Mouse (Mus musculus): Measurements from ENCODE around the gene Senp6. TPM values are rescaled to one million over a fixed set of nuclear protein-coding genes. Genes with fewer than 3 reads are reported as not detected.
"Not testable (repeated sequence)": the region's sequence is repeated elsewhere in the genome, so short reads cannot be mapped to it uniquely, and the experiment has no call there.

Senp6 gene
- total RNA-seq (2021), result 10 to 100 TPM; 63.8 to 85.2 TPM
- long read RNA-seq, experiment 1, full-length matches to known transcripts, result 40 of 72 reads
- long read RNA-seq, experiment 1, partial matches to known transcripts, result 4 of 72 reads
- long read RNA-seq, experiment 1, other reads (novel, unspliced or antisense), result 28 of 72 reads
- long read RNA-seq, experiment 2, full-length matches to known transcripts, result 27 of 57 reads
- long read RNA-seq, experiment 2, partial matches to known transcripts, result 10 of 57 reads
- long read RNA-seq, experiment 2, other reads (novel, unspliced or antisense), result 20 of 57 reads

DNA sequence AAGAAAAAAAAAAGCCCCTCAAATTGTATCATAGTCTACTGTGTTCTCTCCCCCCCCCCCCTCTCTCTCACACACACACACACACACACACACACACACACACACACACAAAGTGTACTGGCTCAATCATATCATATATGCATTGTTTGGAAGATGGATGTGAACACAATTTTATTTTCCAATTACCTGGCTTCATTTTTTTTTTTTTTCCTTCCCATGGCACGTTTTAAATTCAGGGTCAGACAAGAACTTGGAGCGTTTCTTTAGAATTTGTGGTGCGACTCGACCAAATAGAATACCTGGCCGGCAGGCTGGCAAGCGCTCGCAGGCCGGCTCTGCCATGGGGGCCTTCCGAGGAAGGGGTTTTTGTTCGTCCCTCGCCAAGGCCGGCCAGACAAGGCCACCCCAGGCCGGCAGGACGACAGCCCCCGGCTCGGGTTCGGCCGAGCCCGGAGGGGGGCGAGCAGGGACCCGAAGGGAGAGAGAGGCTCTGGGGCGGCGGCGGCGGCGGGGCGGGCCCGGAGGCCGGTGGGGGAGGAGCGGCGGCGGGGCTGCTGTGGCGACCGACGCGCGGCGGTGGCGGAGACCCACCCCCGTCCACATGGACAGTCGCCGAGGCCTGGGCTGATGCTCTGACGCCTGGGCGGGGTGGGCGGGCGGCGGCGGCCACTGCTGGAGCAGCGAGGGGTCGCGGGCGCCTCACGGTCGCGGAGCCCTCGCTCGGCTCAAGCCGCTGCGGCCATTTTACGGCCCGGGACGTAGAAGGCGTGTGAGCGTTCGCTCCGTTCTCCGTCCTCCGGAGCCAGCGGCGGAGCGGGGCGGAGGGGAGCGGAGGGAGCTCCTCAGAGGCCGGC is at the start of gene Senp6:
Gene Senp6 (plus strand): TSS at position 537 of the 854 bp plus-strand sequence.
- peak; percentile 82 for DNase-seq

DNA sequence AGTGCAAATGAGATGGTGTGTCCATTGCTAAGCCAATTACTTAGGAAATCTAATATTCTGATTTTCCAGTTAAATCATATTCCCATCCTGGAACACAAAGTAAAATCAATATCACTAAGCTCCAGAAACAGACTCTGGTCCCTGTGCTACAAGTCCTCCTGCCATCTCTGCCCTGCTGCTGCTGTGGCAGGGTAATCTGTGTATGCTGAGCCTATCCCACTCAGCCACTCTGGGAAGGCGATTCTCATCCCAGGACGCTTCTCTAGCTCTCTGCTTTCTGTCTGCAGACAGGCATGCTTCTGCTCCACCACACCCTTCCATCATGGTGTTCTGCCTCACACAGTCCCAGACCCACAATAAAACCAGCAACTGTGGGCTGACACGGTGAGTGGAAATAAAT is 46.3 kb upstream of the Senp6 start:
- DNase-seq, result no peak

DNA sequence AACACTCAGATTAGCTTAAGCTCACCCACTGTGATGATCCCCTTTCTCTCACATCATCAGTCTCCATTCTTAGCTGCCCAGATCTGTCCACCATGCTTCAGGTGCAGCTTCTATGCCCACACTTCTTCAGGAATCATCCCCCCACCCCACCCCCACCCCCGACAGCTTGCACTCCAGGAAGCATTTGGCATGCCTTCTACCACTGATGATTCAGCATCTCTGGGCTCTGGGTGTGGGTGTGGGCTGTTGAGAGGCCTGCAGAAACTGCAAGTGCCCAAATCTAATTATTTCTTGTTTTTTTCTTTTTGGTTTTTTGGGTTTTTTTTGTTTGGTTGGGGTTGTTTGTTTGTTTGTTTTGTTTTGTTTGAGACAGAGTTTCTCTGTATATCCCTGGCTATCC is 45.1 kb upstream of the Senp6 start:
- DNase-seq, result no peak

DNA sequence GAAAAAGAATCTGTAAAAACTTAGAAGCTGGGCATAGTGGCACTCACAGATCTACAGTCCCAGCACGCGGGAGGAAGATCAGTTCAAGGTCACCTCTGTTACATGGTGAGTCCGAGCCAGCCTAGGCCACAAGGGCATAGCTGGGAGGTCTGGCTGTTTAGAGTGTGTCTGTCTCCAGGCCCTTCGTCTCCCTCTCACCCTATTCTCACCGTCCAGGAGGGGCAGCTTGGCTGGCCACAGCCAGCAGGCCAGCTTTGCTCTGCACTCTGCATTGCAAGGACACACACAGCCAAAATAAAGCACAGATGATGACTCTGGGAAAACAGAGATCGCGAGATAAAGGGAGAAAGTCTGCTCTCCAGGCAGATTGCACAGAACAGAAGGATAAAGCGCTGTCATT is 43.9 kb upstream of the Senp6 start:
- no peak for DNase-seq

DNA sequence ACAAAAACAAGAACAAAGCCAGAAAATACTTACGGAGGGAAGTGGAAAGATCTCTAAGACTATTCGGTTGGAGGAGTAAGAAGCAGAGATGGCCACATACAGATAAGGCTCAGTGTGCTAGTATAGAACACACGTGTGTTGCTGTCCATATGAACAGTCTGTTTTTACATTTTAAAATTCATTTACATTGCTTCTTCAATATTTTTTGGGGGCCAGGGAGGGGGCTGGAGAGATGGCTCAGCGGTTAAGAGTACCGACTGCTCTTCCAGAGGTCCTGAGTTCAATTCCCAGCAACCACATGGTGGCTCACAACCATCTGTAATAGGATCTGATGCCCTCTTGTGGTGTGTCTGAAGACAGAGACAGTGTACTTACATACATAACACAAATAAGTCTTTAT is 41.4 kb upstream of the Senp6 start:
- not testable (repeated sequence) for DNase-seq

DNA sequence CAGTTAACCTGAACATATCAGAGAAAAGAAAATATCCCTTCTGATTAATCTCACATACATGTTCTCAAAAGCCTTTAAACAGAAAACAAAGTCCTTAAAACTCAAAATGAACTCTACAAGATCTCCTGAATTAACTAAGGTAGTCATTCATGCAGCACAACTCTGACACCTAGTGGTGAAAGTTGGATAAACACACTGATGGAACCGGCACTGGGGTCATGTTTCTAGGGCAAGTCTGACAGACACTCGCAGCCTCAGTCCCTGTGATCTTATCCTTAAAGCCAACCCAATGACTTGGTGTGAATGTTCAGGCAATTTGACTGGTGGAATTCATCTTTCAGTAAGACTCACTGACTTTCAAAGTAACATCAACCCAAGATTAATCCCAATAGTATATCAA is 40.7 kb upstream of the Senp6 start:
- peak; percentile 46 for DNase-seq

DNA sequence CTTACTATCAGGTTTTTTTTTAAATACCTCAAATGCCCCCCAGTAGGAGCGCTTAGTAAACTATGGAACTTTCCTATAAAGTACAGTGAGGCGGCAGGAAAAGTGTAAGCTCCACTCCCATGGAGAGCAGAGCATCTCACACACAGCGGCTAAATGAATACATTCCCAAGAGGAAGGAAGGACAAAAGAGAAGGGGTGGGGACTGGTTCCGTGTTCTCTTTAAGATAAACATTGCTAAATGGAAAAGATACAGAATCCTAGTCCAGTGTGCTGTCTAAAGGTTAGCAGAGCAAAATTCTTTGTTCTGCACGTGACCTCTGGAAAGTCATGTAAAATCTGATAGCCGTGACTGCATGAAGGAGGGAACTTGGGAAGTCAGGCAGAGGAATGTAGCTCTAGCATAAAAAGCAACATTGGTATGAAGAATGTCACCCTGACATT is 40.1 kb upstream of the Senp6 start:
- DNase-seq, result no peak

DNA sequence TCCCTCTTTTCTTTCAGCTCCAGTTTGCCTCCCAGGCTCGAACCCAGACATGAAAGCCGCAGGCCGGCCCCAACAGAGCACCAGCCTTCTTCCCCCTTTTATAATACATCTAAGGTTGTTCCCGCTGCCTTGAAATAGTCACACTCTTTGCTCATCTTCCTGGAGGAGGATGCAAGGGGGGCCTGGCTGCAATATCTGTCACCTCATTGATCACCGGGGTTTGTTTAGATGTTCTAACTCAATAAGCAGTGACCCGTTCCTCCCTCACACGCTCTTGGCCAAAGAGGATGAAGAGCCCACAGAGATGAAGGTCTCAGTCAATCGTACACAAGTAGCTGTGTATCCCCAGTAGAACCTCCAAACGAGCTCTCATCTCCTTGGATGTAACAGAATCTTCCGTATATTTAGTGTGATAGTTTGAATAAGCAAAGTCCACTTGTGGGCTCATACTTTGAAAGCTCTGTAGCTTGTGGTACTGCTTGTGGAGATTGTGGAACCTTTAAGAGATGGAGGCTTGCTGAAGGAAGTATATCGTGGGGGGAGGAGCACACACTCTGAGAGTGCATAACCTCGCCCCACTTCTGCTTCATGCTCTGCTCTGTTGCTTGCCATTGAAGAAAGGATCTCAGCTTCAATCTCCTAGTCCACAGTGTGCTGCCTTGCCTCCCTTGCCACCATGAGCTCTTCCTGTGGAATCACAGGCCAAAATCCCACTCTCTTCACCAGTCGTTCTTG is 29.3 kb upstream of the Senp6 start:
- DNase-seq, result no peak

DNA sequence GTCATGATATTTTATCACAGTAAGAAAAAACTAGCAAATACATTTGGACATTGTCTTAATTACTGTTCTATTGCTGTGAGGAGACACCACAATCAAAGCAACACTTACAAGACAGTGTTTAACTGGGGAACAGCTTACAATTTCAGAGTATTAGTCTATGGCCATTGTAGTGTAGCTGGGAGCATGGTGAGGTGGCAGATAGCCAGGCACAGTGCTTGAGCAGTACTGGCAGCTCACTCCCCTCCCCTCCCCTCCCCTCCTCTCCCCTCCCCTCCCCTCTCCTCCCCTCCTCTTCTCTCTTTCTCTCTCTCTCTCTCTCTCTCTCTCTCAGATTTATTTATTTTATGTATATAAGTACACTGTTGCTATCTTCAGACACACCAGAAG is 28.7 kb upstream of the Senp6 start:
- DNase-seq, result no peak

DNA sequence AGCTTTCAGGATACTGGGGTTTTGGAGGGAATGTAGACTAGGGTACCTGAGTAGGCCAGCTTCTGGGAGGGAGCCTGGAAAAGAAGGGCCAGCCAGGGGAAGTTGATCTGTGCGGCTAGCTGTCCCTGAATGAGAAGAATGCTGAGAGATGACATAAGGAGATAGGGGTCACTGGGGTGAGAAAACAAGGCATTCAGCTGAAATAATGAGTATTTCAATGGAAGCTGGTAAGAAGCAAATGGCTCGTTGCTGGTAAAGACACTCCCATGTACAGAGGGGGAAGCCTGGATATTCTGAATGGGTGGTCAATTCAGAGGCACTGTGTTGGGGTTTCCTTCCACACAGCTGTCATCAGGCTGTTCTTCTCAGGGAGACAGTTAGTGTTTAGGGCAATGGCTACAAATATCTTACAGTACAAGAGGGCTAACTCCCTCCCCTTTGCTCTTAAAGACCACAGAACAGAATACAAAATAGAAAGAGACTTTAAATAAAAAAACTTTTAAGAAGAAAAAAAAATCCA is 27.3 kb upstream of the Senp6 start:
- DNase-seq, result no peak

DNA sequence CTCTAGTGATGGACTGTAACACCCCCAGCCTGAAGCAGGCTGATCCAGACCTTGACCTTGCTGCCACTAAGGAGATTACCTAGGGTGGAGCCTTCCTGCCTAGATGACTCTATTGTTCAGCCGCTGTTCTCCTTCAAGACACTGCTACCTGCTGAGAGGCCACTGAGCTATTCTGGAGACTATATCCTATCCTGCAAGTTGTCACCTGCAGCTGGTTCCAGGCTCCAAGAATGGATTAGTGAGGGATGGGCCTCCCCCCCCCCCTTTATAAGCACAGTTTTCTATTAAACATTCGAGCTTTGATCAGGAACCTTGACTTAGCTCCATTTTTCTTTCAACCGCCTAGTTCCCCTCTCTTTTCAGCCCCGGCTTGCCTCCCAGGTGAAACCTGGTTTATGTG is 22.4 kb upstream of the Senp6 start:
- DNase-seq, result not testable (repeated sequence)

DNA sequence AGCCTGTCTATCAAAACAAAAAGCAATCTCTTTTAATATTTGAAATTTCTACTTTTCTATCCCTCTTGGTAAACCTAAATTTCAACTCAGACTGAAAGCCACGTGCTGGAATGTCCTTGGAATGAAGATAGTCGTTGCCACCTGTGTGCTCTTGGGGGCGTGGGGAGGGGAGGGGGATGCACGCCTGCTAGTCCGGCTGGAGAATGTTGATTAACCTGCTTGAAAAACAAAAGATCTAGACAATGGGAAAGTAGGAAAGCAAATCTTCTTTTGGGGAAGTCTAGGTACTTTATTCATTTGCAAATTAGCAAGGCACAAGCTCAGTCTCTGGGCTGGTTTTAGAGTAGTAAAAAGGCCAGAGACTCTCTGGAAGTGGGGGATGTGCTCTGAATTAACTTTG is 17.4 kb upstream of the Senp6 start:
- not testable (repeated sequence) for DNase-seq

DNA sequence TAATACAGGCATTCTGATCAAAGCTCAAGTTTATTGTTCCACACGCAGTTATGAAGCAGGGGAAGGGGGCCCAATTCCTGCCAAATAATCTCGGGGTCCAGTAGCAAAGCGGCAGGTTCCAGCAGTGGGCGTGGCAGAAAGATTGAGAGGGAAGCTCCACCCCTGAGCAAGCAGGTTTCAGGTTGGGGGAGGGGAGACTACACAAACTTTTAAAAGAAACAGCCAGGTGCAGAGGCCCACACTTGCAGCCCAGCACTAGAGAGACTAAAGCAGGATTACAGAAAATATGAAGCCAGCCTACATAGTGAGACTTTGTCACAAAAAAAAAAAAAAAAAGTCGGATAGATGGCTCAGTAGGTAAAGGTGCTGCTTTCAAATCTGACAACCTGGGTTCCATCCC is 13.8 kb upstream of the Senp6 start:
- DNase-seq, result no peak

DNA sequence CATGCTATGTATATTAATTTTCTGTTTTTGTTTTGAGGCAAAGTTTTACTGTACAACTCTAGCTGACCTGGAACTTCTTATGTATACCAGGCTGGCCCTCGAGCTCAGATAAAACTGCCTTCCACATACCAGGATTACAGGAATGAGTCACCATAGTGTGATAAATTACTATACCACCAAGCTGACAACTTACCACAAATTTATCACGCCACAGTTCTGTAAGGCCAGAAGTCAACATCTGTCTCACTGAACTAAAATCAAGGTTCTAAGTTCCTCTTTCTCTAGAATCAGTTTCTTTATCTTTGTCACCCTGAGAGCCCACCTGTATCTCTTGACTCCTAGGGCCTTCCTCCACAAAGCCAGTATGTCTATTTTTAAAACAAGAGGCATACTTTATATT is 9.0 kb upstream of the Senp6 start:
- DNase-seq, result no peak

DNA sequence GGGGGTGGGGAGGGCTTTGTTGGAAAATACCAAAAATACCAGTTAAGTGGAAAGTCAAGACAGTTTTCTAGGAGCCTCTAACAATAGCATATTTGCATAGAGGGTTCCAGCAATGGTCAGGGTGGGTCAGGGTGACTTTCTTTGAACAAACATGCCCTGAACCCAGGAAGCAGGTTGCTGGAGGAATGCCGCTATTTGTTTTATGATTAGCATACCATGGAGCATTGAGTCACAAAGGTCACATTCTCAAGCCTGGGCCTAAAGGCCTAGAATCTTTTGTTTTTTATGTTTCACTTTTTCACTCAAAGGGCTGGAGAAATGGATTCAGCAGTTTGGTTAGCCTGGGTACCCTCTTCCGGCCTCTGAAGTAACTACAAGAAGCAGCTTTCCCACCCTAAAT is 1.2 kb upstream of the Senp6 start:
- not testable (repeated sequence) for DNase-seq

DNA sequence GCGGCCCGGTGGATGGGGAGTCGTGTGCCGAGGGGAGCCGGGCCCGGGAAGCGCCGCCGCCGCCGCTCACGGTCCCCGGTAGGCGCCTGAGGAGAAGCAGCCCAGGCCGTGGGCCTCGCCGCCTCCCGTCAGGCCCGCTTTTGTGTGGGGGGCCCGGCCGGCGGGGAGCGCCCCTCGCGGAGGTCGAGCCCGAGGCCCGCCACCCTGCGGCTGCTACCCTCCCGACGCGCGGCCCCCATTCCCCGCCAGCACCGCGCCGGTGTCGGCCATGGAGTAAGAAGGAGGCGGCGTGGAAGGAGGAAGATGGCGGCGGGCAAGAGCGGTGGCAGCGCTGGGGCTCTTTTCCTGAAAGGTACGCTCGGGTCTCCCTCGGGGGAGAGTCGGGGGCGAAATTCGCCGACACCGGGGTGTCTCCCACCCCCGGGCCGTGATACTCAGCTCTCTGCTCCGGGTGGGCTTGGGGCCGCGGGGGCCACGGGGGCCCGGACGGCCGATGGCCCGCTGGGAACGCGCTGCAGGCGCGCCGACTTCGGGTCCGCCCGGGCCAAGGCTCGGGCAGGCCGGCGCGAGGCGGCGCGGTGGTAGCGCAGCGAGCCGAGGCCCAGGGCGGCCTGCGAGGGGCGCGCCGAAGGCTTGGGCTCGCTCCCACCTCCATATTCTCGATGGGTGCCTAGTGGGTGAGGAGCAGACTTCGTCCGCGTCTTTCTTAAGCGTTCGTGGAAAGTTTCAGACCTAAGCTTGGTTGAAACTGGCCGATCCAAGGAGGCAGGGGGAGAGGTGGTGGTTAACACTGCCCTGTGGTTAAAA is 721 bp downstream of the Senp6 start:
- DNase-seq, result peak; percentile 65

DNA sequence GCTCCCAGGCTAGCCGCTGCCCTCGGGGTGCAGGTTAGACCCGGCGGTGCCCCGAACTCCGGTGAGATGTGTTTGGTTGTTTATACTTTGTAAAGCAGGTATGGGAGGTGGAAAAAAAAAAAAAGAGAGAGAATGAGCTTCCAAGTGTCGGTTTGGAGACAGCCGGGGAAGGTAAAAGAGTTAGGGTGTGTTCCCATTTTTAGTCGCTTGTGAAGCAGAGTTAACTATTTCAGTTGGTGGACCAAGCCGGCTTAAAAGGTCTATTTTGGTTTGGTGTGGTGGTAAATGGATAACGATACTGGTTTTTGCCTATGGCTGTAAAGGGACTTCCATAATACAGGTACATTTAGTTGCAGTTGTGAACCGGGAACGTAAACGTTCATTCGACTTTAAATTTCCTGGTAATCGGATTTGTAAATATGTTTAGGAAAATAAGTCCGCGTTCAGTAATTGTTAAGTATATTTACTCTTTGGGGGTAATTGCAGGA is 1.4 kb downstream of the Senp6 start:
- DNase-seq, result no peak

DNA sequence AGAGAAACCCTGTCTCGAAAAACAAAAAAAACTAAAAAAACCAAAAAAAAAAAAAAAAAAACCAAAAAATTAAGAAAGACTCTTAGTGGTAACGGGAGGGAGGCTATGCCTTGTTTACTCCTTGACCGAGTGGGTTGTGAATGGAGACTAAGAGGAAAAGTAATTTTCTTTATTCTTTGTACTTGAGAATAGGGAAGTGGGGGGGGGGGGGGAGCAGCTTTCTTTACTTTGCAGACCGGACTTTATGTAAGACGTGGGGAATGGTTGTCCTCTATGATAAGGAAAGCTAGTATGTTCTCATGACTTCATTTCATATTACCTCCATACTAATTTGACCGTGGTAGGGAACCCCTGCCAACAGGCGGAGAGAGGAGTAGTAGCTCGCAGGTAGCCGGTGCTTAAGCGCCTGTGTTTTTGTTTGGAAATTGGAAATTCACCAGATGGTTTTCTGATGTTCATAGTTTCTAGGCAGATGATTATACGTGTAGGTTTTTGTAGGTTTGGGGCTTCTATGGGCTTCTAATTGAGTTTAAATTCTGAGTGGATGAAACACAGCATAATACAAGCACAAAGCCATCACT is 2.1 kb downstream of the Senp6 start:
- DNase-seq, result no peak

DNA sequence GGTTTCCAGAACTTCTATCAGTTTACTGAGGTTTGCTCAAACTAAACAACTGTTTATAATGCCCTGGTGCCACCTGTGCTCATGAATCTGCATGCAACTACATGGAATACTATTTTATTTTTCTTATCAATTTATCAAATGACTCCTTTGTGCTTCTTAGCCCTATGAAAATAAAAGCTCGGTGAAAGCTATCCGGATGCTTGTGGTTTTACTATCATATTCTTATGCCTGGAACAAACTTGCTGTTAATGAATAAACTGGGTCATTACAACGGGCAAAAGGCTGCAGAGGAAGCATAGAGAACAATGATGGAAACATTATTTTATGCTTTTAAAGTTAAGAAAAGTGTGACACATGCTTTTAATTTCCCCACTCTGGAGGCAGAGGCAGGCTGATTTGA is 3.3 kb downstream of the Senp6 start:
- DNase-seq, result no peak

DNA sequence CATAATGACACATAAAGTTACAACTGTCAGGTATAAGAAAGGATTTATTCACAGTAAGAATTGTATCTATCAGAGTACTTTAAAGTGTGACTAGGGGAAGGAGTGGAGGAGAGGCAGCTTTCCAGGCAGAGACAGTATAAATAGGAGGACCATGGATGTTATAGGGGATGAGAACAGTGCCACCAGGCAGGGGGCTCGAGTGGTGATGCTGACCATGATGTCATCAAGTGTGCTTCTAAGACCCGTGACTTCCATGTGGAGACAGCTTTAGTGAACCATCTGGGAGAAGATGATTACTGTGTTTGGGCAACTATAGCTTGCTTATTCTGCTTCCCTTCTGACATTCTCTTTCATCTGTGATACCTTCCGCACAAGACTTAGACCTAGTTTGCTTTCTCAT is 4.9 kb downstream of the Senp6 start:
- DNase-seq, result no peak

DNA sequence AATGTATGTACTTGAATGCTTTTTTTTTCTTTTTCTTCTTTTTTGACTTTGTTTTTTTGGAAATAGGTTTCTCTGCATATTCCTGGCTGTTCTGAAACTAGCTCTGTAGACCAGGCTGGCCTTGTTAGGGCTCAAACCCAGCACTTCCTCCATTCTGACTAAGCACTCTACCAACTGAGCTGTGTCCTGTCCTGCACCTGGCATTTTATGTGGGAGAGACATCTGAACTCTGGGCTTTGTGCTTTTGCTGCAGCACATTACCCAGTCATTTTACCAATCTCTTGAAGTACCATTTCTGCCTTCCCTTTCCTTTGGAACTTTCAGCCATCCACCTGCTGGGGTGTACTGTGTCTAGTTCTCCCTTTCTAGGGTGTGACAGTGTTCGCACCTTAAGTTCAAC is 7.4 kb downstream of the Senp6 start:
- no peak for DNase-seq
